Mouse (Mus musculus) frontal cortex, postnatal 14 days (tissue): ENCODE data around the gene Zfp354c.

Source experiments
- DNase-seq, 2 experiments: peaks; one replicate each; pipeline ENCODE4 v3.0.0; 2022; ENCODE audit warnings: low spot score in 2 of 2

The Zfp354c gene

DNA sequence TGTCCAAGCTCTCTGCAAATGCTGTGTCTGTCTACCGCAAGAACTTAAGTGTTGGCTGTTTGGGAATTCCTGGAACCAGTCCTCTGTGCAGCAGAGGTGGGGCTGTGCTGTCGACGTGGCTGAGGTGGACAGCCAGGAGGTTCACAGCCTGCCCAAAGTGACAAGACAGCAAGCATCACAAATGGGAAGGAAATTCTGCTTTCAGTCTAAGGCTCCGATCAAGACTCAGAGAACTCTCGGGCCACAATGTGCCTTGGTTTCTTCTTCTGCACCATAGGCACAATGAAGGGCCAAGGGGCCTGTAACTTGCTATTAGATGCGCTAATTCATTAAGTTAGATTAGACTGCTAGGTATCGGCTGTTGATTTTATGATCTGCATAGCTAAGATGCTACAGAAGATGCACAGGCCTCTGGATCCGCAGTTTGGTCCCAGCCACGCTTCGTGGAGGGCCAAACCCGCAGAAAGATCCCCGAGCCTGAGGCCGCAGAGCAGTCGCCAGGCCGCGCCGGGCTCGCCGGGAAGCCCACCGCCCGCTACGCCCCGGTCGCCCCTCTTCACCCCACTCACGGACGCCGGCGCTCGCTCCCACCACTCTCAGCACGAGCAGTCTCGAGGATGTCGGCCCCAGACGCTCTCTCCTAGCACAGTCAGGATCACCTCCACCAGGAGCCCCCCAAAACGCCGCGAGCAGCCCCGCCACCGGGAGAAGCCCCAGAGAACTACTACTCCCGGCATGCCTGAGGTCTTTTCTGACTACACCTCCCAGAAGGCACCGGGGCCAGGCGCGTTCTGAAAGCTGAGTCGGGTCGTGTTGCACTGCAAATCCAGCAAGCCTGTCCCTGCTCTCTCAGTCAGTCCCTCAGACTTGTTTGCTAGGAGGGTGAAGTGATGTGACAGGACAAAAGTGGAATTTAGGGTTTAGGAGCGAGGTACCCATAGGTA, at the start of gene Zfp354c:
Gene Zfp354c, minus strand, starts transcription at position 715 of the 944 bp plus-strand sequence.
- DNase-seq = peak; percentile 81 to 84

DNA sequence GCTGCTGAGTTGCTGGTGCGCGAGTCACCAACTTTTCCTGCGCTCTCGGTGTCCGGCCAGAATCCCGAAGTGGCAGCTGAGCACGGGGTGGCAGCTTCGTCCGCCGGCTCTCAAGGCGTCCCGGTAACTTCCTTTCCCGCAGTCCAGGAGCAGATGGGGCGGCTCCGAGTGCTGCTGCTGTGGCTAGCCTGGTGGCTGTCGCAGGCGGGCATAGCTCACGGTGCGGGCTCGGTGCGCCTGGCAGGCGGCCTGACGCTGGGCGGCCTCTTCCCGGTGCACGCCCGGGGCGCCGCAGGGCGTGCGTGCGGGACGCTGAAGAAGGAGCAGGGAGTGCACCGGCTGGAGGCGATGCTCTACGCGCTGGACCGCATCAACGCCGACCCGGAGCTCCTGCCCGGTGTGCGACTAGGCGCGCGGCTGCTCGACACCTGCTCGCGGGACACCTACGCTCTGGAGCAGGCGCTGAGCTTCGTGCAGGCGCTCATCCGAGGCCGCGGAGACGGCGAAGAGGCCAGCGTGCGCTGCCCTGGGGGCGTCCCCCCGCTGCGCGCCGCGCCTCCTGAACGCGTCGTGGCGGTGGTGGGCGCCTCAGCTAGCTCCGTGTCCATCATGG, 23.6 kb upstream of the Zfp354c start:
- DNase-seq = no peak

DNA sequence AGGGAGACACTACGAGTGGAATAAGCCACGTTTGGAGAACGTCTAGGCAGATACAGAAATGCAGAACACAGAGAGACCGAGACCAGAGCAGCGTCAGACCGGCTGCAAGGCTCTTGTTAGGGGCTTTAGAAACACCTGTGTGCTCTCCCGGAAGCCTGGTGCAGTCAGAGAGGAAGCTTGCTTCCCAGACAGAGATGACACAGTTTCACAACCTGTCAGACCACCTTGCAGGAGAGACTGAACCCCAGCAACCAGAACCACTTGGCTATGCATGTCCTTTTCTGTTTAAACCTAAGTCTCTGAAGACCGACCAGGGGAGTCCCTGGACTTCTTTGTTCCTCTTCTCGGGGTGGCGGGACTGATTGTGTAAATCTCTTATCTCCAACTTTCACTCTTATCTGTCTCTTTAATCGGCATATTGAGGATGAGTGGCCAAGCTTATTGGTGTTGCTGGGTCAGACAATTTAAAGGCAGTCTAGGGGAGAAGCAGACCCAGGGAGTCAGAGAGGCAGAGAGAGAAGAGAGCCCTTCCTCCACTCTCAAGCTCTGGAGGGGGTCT, 22.7 kb upstream of the Zfp354c start, which contains the start of gene Grm6:
Gene Grm6, plus strand, starts transcription at position 509 of the 559 bp plus-strand sequence.
- DNase-seq = no peak

DNA sequence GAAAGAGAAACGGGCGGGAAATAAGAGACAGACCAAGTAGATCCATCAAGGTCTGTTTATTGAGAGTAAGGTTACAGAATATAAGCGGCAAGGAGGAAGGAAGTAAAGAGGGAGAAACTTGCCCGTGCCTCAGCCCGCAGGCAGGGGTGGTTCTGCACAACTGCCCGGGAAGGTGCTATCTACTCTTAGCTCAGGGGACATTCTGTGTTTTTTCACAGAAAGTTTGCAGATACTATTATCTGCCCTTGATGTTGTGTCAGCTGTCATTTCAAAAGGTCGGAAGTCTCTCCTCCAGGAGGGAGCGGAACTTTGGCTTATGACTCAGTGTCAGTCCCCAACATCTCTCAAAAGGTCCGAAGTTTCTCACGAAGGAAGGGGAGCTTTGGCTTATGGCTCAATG, 21.8 kb upstream of the Zfp354c start:
- no peak for DNase-seq

DNA sequence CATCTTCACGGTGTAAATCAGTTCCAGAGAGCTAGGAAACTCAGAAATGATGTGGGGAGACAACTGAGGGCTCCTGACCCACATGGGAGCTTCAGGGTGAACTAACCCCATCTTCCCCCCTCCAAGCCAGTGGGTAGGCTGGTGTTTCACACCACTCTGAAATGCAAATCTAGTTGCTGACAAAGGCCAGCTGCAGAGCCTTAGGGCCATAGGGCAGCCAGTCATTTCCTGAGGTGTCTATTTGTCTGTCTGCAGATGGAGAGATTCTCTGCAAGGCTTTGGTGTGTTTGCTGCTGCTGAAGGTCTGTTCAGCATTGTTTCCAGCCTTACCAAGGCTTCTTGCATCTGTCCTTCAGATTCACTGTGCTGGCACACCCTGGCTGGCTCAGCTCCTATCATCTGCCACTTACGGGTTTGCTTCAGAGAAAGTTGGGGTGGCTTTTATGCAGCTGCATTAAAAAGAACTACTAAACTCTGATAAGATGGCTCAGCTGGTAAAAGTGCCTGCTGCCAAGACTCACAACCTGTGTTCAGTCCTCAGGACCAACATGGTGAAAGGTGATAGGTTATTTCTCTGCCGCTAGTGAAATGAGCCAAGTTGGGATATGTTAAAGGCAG, 21.1 kb upstream of the Zfp354c start:
- DNase-seq = no peak

DNA sequence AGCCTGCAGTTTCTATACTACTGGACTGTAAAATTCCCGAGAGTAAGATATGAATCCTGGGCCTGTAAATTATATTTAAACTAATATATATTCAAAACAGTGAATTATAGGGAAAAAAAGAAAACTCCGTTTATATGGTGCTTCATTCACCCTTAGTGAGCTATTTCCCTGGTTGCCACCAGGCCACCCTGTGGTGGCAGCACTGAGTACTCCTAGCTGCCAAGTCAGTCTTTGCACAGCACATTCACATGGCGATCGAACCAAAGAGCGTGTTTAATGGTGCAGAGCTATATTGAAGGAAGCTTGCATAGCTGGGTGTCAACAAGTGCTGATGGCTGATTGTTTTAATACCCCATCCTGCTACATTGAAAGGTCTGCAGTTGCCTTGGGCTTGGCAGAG, 19.5 kb upstream of the Zfp354c start:
- no peak for DNase-seq

DNA sequence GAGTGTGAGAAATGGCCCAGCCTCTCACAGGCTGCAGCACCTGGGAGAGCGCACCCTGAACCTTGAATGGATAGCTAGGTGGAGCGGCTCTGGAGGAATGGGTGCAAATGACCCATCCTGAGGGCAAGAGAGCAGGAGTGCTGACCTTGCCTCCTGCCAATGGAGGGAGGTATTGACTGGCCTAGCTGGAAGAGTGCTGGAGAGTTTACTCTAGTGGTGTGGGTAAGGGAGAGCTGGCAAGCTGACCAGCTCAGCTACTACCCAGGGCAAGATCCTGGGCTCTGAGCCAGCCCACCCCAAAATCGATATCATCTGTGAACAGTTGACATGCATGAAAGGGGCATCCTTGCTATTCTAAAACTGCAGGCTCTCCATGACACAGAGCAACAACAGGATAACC, 18.4 kb upstream of the Zfp354c start:
- DNase-seq = no peak

DNA sequence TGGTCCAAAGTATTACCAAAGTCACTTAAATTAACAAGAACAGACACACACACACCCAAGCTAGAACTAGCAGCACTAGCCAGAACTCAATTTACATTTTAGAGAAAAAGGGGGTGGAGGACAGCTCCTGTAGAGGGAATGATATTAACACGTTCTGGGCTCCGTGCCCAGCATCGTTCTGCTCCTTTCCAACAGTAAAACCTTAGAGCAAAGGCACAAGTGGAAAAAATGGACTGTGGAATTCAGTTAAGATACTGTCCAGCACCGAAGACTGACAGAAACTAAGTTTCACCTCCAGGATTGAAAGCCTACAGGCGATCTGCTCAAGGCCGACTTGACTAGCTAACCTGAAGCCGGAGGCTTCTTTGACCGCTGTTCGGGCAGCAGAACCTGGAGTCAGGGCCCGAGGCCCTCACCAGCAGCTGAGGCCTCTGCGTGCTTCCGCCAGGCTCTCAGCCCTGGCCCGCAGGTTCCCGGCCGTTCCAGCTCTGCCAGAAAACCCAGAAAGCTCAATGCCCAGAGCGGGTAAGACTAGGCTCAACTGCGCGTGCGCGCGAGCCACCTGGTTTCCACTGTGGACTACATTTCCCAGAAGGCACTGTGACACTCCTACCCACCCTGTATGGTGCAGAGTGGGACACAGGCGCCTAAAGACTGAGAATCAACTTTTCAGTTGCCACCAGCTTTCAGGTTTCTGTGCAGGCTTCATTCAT, 13.7 kb upstream of the Zfp354c start, which contains the start of gene Zfp879:
Gene Zfp879, minus strand, starts transcription at position 530 of the 713 bp plus-strand sequence.
- DNase-seq = peak; percentile 87 to 91

DNA sequence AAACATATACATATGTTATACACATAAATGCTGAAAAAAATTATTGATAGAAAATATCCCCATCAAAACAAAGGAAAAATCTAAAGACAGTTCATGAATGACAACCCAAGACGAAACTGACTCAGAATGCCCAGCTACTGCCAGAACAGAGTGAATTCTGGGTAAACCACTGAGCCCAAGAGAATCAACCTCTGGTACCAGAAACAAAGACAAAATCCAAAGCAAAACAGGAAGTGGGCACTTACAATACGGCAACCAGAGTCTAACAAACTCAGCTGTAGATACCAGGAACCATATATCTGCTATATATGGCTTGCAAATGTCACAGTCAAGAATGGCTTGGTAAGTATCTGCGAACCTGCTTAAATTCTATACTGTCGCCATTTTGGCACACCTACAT, 8.2 kb upstream of the Zfp354c start:
- no peak for DNase-seq

DNA sequence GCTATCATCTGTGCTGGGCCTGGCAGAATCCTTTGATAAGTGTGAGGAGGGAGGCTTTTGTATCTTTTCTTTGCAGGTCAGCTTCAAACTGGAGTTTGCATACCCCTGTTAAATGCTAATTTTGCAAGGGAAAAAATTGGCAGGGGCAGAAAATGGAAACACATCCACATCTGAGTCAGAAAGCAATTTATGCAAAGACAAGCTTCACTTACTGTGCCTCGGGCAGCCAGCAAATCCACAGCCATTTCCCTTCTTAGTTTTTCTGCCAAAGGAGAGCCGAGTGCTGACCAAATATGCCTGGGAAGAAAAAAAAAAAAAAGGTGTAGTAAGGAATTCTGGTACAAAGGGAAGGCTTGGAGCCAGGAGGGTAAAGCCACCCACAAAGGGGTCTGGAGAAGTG, 1.3 kb downstream of the Zfp354c start:
- DNase-seq = no peak

DNA sequence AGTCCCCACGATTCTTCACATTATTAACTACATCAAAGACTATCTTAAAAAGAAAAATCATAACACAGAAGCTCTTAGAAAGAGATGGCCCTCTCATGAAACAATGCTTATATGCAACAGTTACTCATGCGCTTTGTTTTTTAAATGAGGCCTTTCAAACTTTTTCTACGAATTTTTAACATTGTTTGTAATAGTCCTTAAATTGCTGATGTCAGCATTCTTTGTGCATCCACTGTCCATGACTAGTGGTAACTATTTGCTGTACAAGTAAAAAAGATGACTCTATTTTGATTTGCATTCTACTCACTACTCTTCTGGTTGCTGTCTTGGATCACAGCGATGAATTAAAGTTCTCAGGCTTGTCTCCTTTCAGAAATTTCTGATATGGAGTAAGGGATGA, 13.3 kb downstream of the Zfp354c start:
- no peak for DNase-seq

DNA sequence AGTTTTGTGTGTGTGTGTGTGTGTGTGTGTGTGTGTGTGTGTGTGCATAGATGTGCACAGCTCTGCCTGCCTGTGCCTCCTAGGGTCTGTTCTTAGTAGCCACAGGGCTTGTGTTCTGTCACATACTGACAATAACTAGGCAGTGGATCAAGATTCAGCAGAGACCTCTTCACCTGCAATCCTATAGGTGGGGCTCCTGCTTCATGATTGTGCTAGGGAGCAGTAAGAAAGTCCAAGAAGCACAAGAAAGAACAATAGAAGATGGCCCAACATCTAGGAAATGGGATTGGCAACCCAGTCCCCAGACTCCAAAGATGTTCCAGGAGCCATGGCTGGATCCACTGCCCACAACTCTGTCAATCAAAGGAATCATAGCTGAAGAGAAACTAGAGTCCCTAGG, 28.7 kb downstream of the Zfp354c start:
- DNase-seq = no peak

DNA sequence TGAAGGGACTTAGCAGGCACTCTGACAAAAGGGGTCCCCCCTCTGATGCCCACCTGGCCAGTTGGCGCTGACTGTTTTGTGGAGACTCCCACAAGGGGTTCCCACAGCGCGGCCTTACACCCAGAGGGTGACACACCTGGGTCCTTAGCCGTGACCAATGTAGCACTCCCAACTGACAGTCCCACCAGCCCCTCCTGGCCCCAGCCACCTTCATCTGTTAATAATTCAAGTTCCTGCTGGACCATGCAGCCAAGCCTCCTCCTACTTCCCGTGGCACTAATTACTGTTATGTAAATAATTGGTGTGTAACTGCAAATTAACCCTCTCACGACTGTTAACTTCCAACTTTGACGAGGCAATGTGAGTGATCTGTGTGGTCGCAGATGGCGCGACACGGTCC, 29.9 kb downstream of the Zfp354c start:
- DNase-seq = no peak

DNA sequence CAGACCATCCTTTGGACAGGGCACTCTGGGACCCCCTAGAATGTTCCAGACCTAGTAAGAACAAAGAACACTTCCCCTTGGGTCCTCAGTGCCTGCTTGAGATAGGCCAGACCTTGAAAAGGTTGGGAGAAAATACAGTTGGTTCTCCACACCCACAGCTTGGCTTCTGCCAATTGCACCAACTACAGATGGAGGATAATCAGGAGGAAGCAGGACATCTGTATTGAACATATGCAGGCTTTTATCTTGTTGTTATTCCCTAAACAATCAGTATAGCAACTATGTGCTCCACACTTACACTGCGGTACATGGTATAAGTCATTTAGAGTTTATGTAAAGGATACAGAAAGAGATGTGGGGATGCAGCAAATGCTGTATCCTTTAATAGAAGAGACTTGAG, 56.5 kb downstream of the Zfp354c start:
- no peak for DNase-seq

DNA sequence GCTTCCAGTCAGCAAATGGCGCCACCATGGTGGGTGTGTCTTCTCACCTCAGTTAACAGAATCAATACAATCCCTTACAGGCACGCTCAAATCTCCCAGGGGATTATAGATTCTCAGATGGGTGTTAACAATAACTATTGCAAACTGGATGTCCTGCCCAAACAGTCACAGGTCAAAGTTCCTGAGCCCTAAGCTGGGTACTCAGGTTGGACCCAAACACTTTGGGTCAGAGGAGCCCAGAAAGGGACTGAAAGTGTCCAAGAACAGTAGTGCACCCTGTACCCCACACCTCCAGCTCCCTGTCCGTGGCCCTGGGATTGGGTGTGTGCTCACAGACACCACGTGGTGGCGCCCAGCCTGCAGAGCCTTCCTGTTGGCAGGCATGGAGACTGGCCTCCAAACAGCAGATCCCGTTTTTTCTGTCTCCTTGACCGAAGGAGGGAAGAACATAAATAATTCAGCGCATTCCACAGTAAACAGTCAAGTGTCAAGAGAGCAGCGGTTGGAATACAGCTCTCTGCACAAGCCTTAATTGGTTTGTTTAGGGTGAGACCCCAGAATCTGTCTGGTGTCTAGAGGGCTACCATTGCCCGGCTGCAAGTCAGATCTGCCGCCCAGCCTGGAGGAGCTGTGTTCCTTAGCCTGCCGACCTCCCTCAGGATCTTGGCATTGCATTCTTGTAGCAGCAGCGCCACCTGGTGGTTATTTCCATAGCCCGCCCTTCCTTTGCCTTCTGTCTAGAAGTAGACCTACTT, 58.4 kb downstream of the Zfp354c start:
- DNase-seq = peak; percentile 74 to 91

DNA sequence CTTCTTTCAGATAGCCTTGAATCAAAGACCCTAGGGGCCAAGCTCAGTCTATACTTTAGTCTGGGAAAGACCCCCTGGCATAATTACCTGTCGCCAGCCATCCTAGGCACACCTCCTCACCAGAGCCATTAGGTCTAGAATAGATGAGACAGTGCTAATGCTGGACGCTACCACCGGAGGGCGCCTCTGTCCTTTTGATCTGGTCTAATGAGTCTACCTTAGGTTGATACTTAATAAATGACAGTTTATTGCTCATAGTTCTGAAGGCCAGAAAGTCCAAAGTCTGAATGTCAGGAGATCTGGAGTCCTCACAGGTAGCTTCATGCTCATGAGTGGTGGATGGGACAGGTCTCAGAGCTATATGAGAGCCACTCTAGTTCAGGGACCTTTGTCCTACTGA, 60.5 kb downstream of the Zfp354c start:
- peak in 1 of 2 experiments; percentile 42 for DNase-seq

DNA sequence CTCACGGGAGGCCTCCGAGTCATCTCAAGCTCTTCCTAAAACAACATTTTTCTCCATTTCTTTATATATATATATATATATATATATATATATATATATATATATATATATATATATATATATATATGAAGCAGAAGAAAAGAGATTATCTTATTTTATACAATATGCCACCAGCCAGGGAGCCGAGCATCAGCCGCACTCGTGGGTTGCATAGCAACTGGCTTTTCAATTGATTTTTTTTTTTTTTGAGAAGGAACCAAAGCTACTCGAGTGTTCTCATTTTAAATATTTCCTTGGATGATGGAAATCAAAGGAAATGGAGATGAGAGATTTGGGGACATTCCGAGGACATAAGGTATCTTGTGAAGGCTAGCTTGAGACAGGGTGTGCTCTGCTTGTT, 61.1 kb downstream of the Zfp354c start:
- no peak for DNase-seq
